Mouse (Mus musculus): ENCODE results near the gene Fgd2. TPM values are rescaled to one million over a fixed set of nuclear protein-coding genes. Genes with fewer than 3 reads are reported as not detected.
"Not testable (repeated sequence)": the region's sequence is repeated elsewhere in the genome, so short reads cannot be mapped to it uniquely, and the experiment has no call there.

Fgd2 gene
- 1 to 10 TPM; 5.4 to 7.4 TPM for total RNA-seq (2021)
- long read RNA-seq, experiment 1, partial matches to known transcripts, result 0 of 7 reads
- long read RNA-seq, experiment 1, other reads (novel, unspliced or antisense), result 4 of 7 reads
- long read RNA-seq, experiment 2, partial matches to known transcripts, result 0 of 2 reads
- long read RNA-seq, experiment 2, other reads (novel, unspliced or antisense), result 2 of 2 reads

GRCm38 (mm10) chr17:29360761-29361221, at the start of gene Fgd2:
Gene Fgd2, plus strand, starts transcription at chr17:29360914.
- intact Hi-C loops (cut with DNase I), result no loop called here
- peak within 1 kb of the TSS; percentile 23; the same call in 1 of the 2 replicates for H3K4me3 ChIP-seq

GRCm38 (mm10) chr17:29311602-29312001, 49.1 kb upstream of the Fgd2 start:
- no peak for DNase-seq (ENCODE audit: extremely low spot score in 1 of 2, low spot score in 2 of 2)
- intact Hi-C loops (cut with DNase I), result no loop called here
- no peak for TF ChIP-seq CTCF (IDR thresholded peaks at IDR 0.05)
- H3K4me3 ChIP-seq, result no peak overlapping the region
- H3K27ac ChIP-seq, result no peak overlapping the region

More at GRCm38 (mm10) chr17:29360761-29361221, at the start of gene Fgd2:
- TF ChIP-seq CTCF (IDR thresholded peaks at IDR 0.05), result peak; percentile 7
- no peak for DNase-seq (ENCODE audit: extremely low spot score in 1 of 2, low spot score in 2 of 2)
- no peak within 1 kb of the TSS for H3K27ac ChIP-seq

- DNase-seq (ENCODE audit: extremely low spot score in 1 of 2, low spot score in 2 of 2), result no peak
- TF ChIP-seq CTCF (IDR thresholded peaks at IDR 0.05), result no peak
- intact Hi-C loops (cut with DNase I), result no loop called here
- Histone ChIP-seq H3K27ac (no peak overlapping the region), H3K4me3 (no peak overlapping the region)
These were observed 48.6 kb upstream of the Fgd2 start for GRCm38 (mm10) chr17:29312082-29312481.

- intact Hi-C loops (cut with DNase I), result no loop called here
- H3K4me3 ChIP-seq, result no peak overlapping the region
- no peak overlapping the region for H3K27ac ChIP-seq
- no peak for DNase-seq (ENCODE audit: extremely low spot score in 1 of 2, low spot score in 2 of 2)
- TF ChIP-seq CTCF (IDR thresholded peaks at IDR 0.05), result peak; percentile 30
These were observed 47.4 kb upstream of the Fgd2 start for GRCm38 (mm10) chr17:29313300-29313699.

GRCm38 (mm10) chr17:29315672-29316465, 44.8 kb upstream of the Fgd2 start:
- no peak for DNase-seq (ENCODE audit: extremely low spot score in 1 of 2, low spot score in 2 of 2)
- TF ChIP-seq CTCF (IDR thresholded peaks at IDR 0.05), result no peak
- intact Hi-C loops (cut with DNase I), result no loop called here

GRCm38 (mm10) chr17:29316891-29317290, 43.8 kb upstream of the Fgd2 start:
- no peak for TF ChIP-seq CTCF (IDR thresholded peaks at IDR 0.05)
- intact Hi-C loops (cut with DNase I), result no loop called here
- Histone ChIP-seq H3K4me3 (no peak overlapping the region), H3K27ac (no peak overlapping the region)
- no peak for DNase-seq (ENCODE audit: extremely low spot score in 1 of 2, low spot score in 2 of 2)

More at GRCm38 (mm10) chr17:29315672-29316465, 44.8 kb upstream of the Fgd2 start:
- Histone ChIP-seq H3K27ac (no peak overlapping the region), H3K4me3 (no peak overlapping the region)

GRCm38 (mm10) chr17:29317380-29317779, 43.3 kb upstream of the Fgd2 start, which contains the start of gene Pi16:
Gene Pi16, plus strand, starts transcription at chr17:29317680.
- DNase-seq (ENCODE audit: extremely low spot score in 1 of 2, low spot score in 2 of 2); H3K4me3 ChIP-seq: not testable (repeated sequence)

GRCm38 (mm10) chr17:29318731-29319250, 41.9 kb upstream of the Fgd2 start:
- DNase-seq (ENCODE audit: extremely low spot score in 1 of 2, low spot score in 2 of 2), result no peak
- intact Hi-C loops (cut with DNase I), result no loop called here
- Histone ChIP-seq H3K4me3 (no peak overlapping the region), H3K27ac (no peak overlapping the region)
- no peak for TF ChIP-seq CTCF (IDR thresholded peaks at IDR 0.05)

More at GRCm38 (mm10) chr17:29317380-29317779, 43.3 kb upstream of the Fgd2 start, which contains the start of gene Pi16:
- intact Hi-C loops (cut with DNase I); H3K27ac ChIP-seq: not testable (repeated sequence)

GRCm38 (mm10) chr17:29319476-29319875, 41.2 kb upstream of the Fgd2 start:
- intact Hi-C loops (cut with DNase I), result no loop called here
- no peak for DNase-seq (ENCODE audit: extremely low spot score in 1 of 2, low spot score in 2 of 2)
- no peak for TF ChIP-seq CTCF (IDR thresholded peaks at IDR 0.05)
- Histone ChIP-seq H3K27ac (no peak overlapping the region), H3K4me3 (no peak overlapping the region)

- H3K27ac ChIP-seq, result no peak overlapping the region
- no peak for DNase-seq (ENCODE audit: extremely low spot score in 1 of 2, low spot score in 2 of 2)
- intact Hi-C loops (cut with DNase I), result no loop called here
- H3K4me3 ChIP-seq, result no peak overlapping the region
- TF ChIP-seq CTCF (IDR thresholded peaks at IDR 0.05), result no peak
These were observed 40.7 kb upstream of the Fgd2 start for GRCm38 (mm10) chr17:29319881-29320639.

- no peak overlapping the region for H3K27ac ChIP-seq
- TF ChIP-seq CTCF (IDR thresholded peaks at IDR 0.05), result no peak
- H3K4me3 ChIP-seq, result no peak overlapping the region
- DNase-seq (ENCODE audit: extremely low spot score in 1 of 2, low spot score in 2 of 2), result no peak
- intact Hi-C loops (cut with DNase I), result no loop called here
These were observed 38.7 kb upstream of the Fgd2 start for GRCm38 (mm10) chr17:29321765-29322602.
